ENCODE assay signal across 19 mouse cellular contexts in genomic region chr7:117489973-117490372, GRCm38 (mm10).
"Had no signal": no experiment of that assay in that cellular context is flagged by ENCODE, and none has a peak within 500 bp of the region (broad histone marks: within the 10 kb centered on the region; RNA-seq: fewer than 3 reads in every experiment).

No protein-coding gene starts in this region.

- H3K4me2 ChIP-seq: lung, embryonic 15.5 days; midbrain, embryonic 12.5 days; neural tube, embryonic 13.5 days; neural tube, embryonic 15.5 days had no signal

- ATAC-seq: midbrain, embryonic 16.5 days had no signal

- DNase-seq: lung, adult 2 months; lung, postnatal 14 days; midbrain, embryonic 14.5 days; retina, postnatal 1 day; right cerebral cortex, adult 18-20 months; right cerebral cortex, postnatal 25 days; right cerebral cortex, postnatal 4 days; spleen, adult 18-20 months; thymus, adult 18-20 months; thymus, postnatal 14 days; thymus, postnatal 36 days had no signal

- H3K27me3 ChIP-seq: lung, embryonic 15.5 days; midbrain, embryonic 12.5 days; neural tube, embryonic 13.5 days; neural tube, embryonic 15.5 days had no signal

- H3K4me1 ChIP-seq: neural tube, embryonic 13.5 days had no signal

- H3K9me3 ChIP-seq: lung, embryonic 15.5 days; midbrain, embryonic 10.5 days; midbrain, embryonic 12.5 days; neural tube, embryonic 13.5 days; neural tube, embryonic 15.5 days had no signal

- H3K36me3 ChIP-seq: lung, embryonic 15.5 days; midbrain, embryonic 10.5 days; midbrain, embryonic 12.5 days; neural tube, embryonic 13.5 days; neural tube, embryonic 15.5 days had no signal

- H3K9ac ChIP-seq: liver, embryonic 14.5 days; lung, embryonic 15.5 days; midbrain, embryonic 12.5 days; neural tube, embryonic 13.5 days; neural tube, embryonic 15.5 days had no signal

- H3K4me3 ChIP-seq: lung, embryonic 15.5 days; midbrain, embryonic 10.5 days; midbrain, embryonic 12.5 days; myocyte; neural tube, embryonic 13.5 days; neural tube, embryonic 15.5 days had no signal

- H3K27ac ChIP-seq: liver, embryonic 14.5 days; lung, embryonic 15.5 days; midbrain, embryonic 12.5 days; neural tube, embryonic 13.5 days; neural tube, embryonic 15.5 days had no signal
